Mouse (Mus musculus) left cerebral cortex, adult 9 months (tissue): ENCODE results near the gene Myo9a.

Experiments
- DNase-seq, 2 experiments: peaks; one replicate each; pipeline ENCODE4 v3.0.0; 2022; ENCODE audit warnings: low spot score in 2 of 2

Myo9a gene

GRCm38 (mm10) chr9:59750267-59751065 lies at the start of gene Myo9a, which contains the start of gene Senp8:
Myo9a (plus strand) TSS chr9:59750896.
Senp8 (minus strand) TSS chr9:59750710.
- peak; percentile 99 for DNase-seq

- DNase-seq = no peak
Measured at GRCm38 (mm10) chr9:59701094-59701493, 49.6 kb upstream of the Myo9a start.

- DNase-seq = no peak
Measured at GRCm38 (mm10) chr9:59703099-59703498, 47.6 kb upstream of the Myo9a start.

- DNase-seq = no peak
Measured at GRCm38 (mm10) chr9:59706850-59707825, 43.6 kb upstream of the Myo9a start.

- no peak for DNase-seq
Measured at GRCm38 (mm10) chr9:59709225-59709624, 41.5 kb upstream of the Myo9a start.

- DNase-seq = no peak
Measured at GRCm38 (mm10) chr9:59716275-59716898, 34.3 kb upstream of the Myo9a start.

GRCm38 (mm10) chr9:59718237-59718636 lies 32.5 kb upstream of the Myo9a start:
- no peak for DNase-seq

GRCm38 (mm10) chr9:59721144-59721543 lies 29.6 kb upstream of the Myo9a start:
- no peak for DNase-seq

- DNase-seq = peak; percentile 52 to 86
Measured at GRCm38 (mm10) chr9:59723096-59723657, 27.5 kb upstream of the Myo9a start.

GRCm38 (mm10) chr9:59723791-59724442 lies 26.8 kb upstream of the Myo9a start:
- DNase-seq = peak; percentile 46 to 62

- DNase-seq = no peak
Measured at GRCm38 (mm10) chr9:59725515-59725914, 25.2 kb upstream of the Myo9a start.

- no peak for DNase-seq
Measured at GRCm38 (mm10) chr9:59727569-59728286, 23.0 kb upstream of the Myo9a start.

- no peak for DNase-seq
Measured at GRCm38 (mm10) chr9:59731136-59731535, 19.6 kb upstream of the Myo9a start.

- DNase-seq = no peak
Measured at GRCm38 (mm10) chr9:59733075-59733474, 17.6 kb upstream of the Myo9a start.

GRCm38 (mm10) chr9:59735394-59735793 lies 15.3 kb upstream of the Myo9a start:
- DNase-seq = no peak

GRCm38 (mm10) chr9:59740593-59740992 lies 10.1 kb upstream of the Myo9a start:
- DNase-seq = no peak

GRCm38 (mm10) chr9:59743903-59744302 lies 6.8 kb upstream of the Myo9a start:
- no peak for DNase-seq

GRCm38 (mm10) chr9:59748387-59748786 lies 2.3 kb upstream of the Myo9a start:
- DNase-seq = no peak

GRCm38 (mm10) chr9:59748969-59749368 lies 1.7 kb upstream of the Myo9a start:
- peak in 1 of 2 experiments; percentile 15 for DNase-seq

GRCm38 (mm10) chr9:59749581-59750265 lies 973 bp upstream of the Myo9a start:
- no peak for DNase-seq
